Mouse (Mus musculus): ENCODE results near the gene Limk2. TPM values are rescaled to one million over a fixed set of nuclear protein-coding genes. Genes with fewer than 3 reads are reported as not detected.

Limk2 gene
- polyA plus RNA-seq, 1 experiment from 2014 or later = 74.8 TPM

- H3K27me3 ChIP-seq (ENCODE audit: control insufficient read depth, insufficient read depth, low read length) = no peaks in the 10 kb centered on the region
- no peak overlapping the region for H3K27ac ChIP-seq (ENCODE audit: low read depth, low read length)
- 87% methylated on average over 8 of the region's 8 CpGs for WGBS
- no peaks in the 10 kb centered on the region for H3K9me3 ChIP-seq (ENCODE audit: control insufficient read depth, low read length)
- no peaks in the 10 kb centered on the region for H3K36me3 ChIP-seq (ENCODE audit: control insufficient read depth, insufficient read depth, low read length)
- H3K4me1 ChIP-seq (replicated peaks; ENCODE audit: control insufficient read depth, insufficient read depth, low read length) = no peaks in the 10 kb centered on the region
- ATAC-seq (ENCODE audit: low FRiP score) (no peak), DNase-seq (ENCODE audit: low spot score) (no peak)
- no peak overlapping the region for H3K4me2 ChIP-seq (replicated peaks; ENCODE audit: low read depth, low read length)
- H3K4me3 ChIP-seq (ENCODE audit: low read depth, low read length) = no peak overlapping the region
- H3K9ac ChIP-seq (ENCODE audit: low read depth, low read length) = no peak overlapping the region
Observed at GRCm38 (mm10) chr11:3444875-3445274, 35.9 kb upstream of the Limk2 start.

- 99% methylated on average over 2 of the region's 2 CpGs for WGBS
- DNase-seq (ENCODE audit: low spot score) (no peak), ATAC-seq (ENCODE audit: low FRiP score) (no peak)
- Histone ChIP-seq H3K4me2 (replicated peaks; ENCODE audit: low read depth, low read length) (no peak overlapping the region), H3K4me1 (replicated peaks; ENCODE audit: control insufficient read depth, insufficient read depth, low read length) (no peaks in the 10 kb centered on the region), H3K9ac (ENCODE audit: low read depth, low read length) (no peak overlapping the region), H3K27me3 (ENCODE audit: control insufficient read depth, insufficient read depth, low read length) (no peaks in the 10 kb centered on the region), H3K27ac (ENCODE audit: low read depth, low read length) (no peak overlapping the region), H3K4me3 (ENCODE audit: low read depth, low read length) (no peak overlapping the region), H3K9me3 (ENCODE audit: control insufficient read depth, low read length) (no peaks in the 10 kb centered on the region), H3K36me3 (ENCODE audit: control insufficient read depth, insufficient read depth, low read length) (no peaks in the 10 kb centered on the region)
Observed at GRCm38 (mm10) chr11:3443091-3443490, 34.1 kb upstream of the Limk2 start.

- no peaks in the 10 kb centered on the region for H3K9me3 ChIP-seq (ENCODE audit: control insufficient read depth, low read length)
- H3K36me3 ChIP-seq (ENCODE audit: control insufficient read depth, insufficient read depth, low read length) = no peaks in the 10 kb centered on the region
- no peak overlapping the region for H3K9ac ChIP-seq (ENCODE audit: low read depth, low read length)
- no peak overlapping the region for H3K27ac ChIP-seq (ENCODE audit: low read depth, low read length)
- H3K27me3 ChIP-seq (ENCODE audit: control insufficient read depth, insufficient read depth, low read length) = no peaks in the 10 kb centered on the region
- ATAC-seq (ENCODE audit: low FRiP score) = no peak
- 89% methylated on average over 4 of the region's 4 CpGs for WGBS
- H3K4me1 ChIP-seq (replicated peaks; ENCODE audit: control insufficient read depth, insufficient read depth, low read length) = no peaks in the 10 kb centered on the region
- DNase-seq (ENCODE audit: low spot score) = no peak
- no peak overlapping the region for H3K4me3 ChIP-seq (ENCODE audit: low read depth, low read length)
- no peak overlapping the region for H3K4me2 ChIP-seq (replicated peaks; ENCODE audit: low read depth, low read length)
Observed at GRCm38 (mm10) chr11:3442677-3443076, 33.7 kb upstream of the Limk2 start.

- no peaks in the 10 kb centered on the region for H3K9me3 ChIP-seq (ENCODE audit: control insufficient read depth, low read length)
- H3K4me2 ChIP-seq (replicated peaks; ENCODE audit: low read depth, low read length) = no peak overlapping the region
- no peaks in the 10 kb centered on the region for H3K36me3 ChIP-seq (ENCODE audit: control insufficient read depth, insufficient read depth, low read length)
- H3K4me3 ChIP-seq (ENCODE audit: low read depth, low read length) = no peak overlapping the region
- no peak overlapping the region for H3K27ac ChIP-seq (ENCODE audit: low read depth, low read length)
- no peak overlapping the region for H3K9ac ChIP-seq (ENCODE audit: low read depth, low read length)
- ATAC-seq (ENCODE audit: low FRiP score) (no peak), DNase-seq (ENCODE audit: low spot score) (no peak)
- no peaks in the 10 kb centered on the region for H3K4me1 ChIP-seq (replicated peaks; ENCODE audit: control insufficient read depth, insufficient read depth, low read length)
- no peaks in the 10 kb centered on the region for H3K27me3 ChIP-seq (ENCODE audit: control insufficient read depth, insufficient read depth, low read length)
Observed at GRCm38 (mm10) chr11:3441696-3442443, 32.9 kb upstream of the Limk2 start.

- no peaks in the 10 kb centered on the region for H3K4me1 ChIP-seq (replicated peaks; ENCODE audit: control insufficient read depth, insufficient read depth, low read length)
- H3K27me3 ChIP-seq (ENCODE audit: control insufficient read depth, insufficient read depth, low read length) = no peaks in the 10 kb centered on the region
- no peaks in the 10 kb centered on the region for H3K36me3 ChIP-seq (ENCODE audit: control insufficient read depth, insufficient read depth, low read length)
- no peak overlapping the region for H3K9ac ChIP-seq (ENCODE audit: low read depth, low read length)
- no peak for ATAC-seq (ENCODE audit: low FRiP score)
- 92% methylated on average over 1 of the region's 1 CpGs for WGBS
- H3K27ac ChIP-seq (ENCODE audit: low read depth, low read length) = no peak overlapping the region
- no peak overlapping the region for H3K4me2 ChIP-seq (replicated peaks; ENCODE audit: low read depth, low read length)
- H3K9me3 ChIP-seq (ENCODE audit: control insufficient read depth, low read length) = no peaks in the 10 kb centered on the region
- H3K4me3 ChIP-seq (ENCODE audit: low read depth, low read length) = no peak overlapping the region
- no peak for DNase-seq (ENCODE audit: low spot score)
Observed at GRCm38 (mm10) chr11:3437621-3438020, 28.6 kb upstream of the Limk2 start.

- Histone ChIP-seq H3K9ac (ENCODE audit: low read depth, low read length) (no peak overlapping the region), H3K9me3 (ENCODE audit: control insufficient read depth, low read length) (no peaks in the 10 kb centered on the region), H3K4me2 (replicated peaks; ENCODE audit: low read depth, low read length) (no peak overlapping the region), H3K36me3 (ENCODE audit: control insufficient read depth, insufficient read depth, low read length) (no peaks in the 10 kb centered on the region), H3K27me3 (ENCODE audit: control insufficient read depth, insufficient read depth, low read length) (no peaks in the 10 kb centered on the region), H3K4me3 (ENCODE audit: low read depth, low read length) (no peak overlapping the region), H3K4me1 (replicated peaks; ENCODE audit: control insufficient read depth, insufficient read depth, low read length) (no peaks in the 10 kb centered on the region), H3K27ac (ENCODE audit: low read depth, low read length) (no peak overlapping the region)
- ATAC-seq (ENCODE audit: low FRiP score) (no peak), DNase-seq (ENCODE audit: low spot score) (no peak)
- 83% methylated on average over 4 of the region's 4 CpGs for WGBS
Observed at GRCm38 (mm10) chr11:3433809-3434208, 24.8 kb upstream of the Limk2 start.

GRCm38 (mm10) chr11:3431976-3432603 is 23.1 kb upstream of the Limk2 start:
- Histone ChIP-seq H3K4me1 (replicated peaks; ENCODE audit: control insufficient read depth, insufficient read depth, low read length) (no peaks in the 10 kb centered on the region), H3K27me3 (ENCODE audit: control insufficient read depth, insufficient read depth, low read length) (no peaks in the 10 kb centered on the region), H3K9me3 (ENCODE audit: control insufficient read depth, low read length) (no peaks in the 10 kb centered on the region), H3K36me3 (ENCODE audit: control insufficient read depth, insufficient read depth, low read length) (no peaks in the 10 kb centered on the region), H3K4me2 (replicated peaks; ENCODE audit: low read depth, low read length) (no peak overlapping the region), H3K27ac (ENCODE audit: low read depth, low read length) (no peak overlapping the region), H3K9ac (ENCODE audit: low read depth, low read length) (no peak overlapping the region), H3K4me3 (ENCODE audit: low read depth, low read length) (no peak overlapping the region)
- 96% methylated on average over 6 of the region's 6 CpGs for WGBS
- DNase-seq (ENCODE audit: low spot score) = no peak
- no peak for ATAC-seq (ENCODE audit: low FRiP score)

GRCm38 (mm10) chr11:3431515-3431914 is 22.5 kb upstream of the Limk2 start:
- Histone ChIP-seq H3K9ac (ENCODE audit: low read depth, low read length) (no peak overlapping the region), H3K27ac (ENCODE audit: low read depth, low read length) (no peak overlapping the region), H3K4me3 (ENCODE audit: low read depth, low read length) (no peak overlapping the region), H3K27me3 (ENCODE audit: control insufficient read depth, insufficient read depth, low read length) (no peaks in the 10 kb centered on the region), H3K9me3 (ENCODE audit: control insufficient read depth, low read length) (no peaks in the 10 kb centered on the region), H3K36me3 (ENCODE audit: control insufficient read depth, insufficient read depth, low read length) (no peaks in the 10 kb centered on the region), H3K4me2 (replicated peaks; ENCODE audit: low read depth, low read length) (no peak overlapping the region), H3K4me1 (replicated peaks; ENCODE audit: control insufficient read depth, insufficient read depth, low read length) (no peaks in the 10 kb centered on the region)
- WGBS = 95% methylated on average over 3 of the region's 3 CpGs
- ATAC-seq (ENCODE audit: low FRiP score) (no peak), DNase-seq (ENCODE audit: low spot score) (no peak)

GRCm38 (mm10) chr11:3428632-3429031 is 19.6 kb upstream of the Limk2 start:
- Histone ChIP-seq H3K4me3 (ENCODE audit: low read depth, low read length) (no peak overlapping the region), H3K27ac (ENCODE audit: low read depth, low read length) (no peak overlapping the region), H3K9me3 (ENCODE audit: control insufficient read depth, low read length) (no peaks in the 10 kb centered on the region), H3K9ac (ENCODE audit: low read depth, low read length) (no peak overlapping the region), H3K27me3 (ENCODE audit: control insufficient read depth, insufficient read depth, low read length) (no peaks in the 10 kb centered on the region), H3K36me3 (ENCODE audit: control insufficient read depth, insufficient read depth, low read length) (peaks cover 5% of the 10 kb centered on the region; the same call in 1 of the 2 replicates), H3K4me1 (replicated peaks; ENCODE audit: control insufficient read depth, insufficient read depth, low read length) (no peaks in the 10 kb centered on the region), H3K4me2 (replicated peaks; ENCODE audit: low read depth, low read length) (no peak overlapping the region)
- ATAC-seq (ENCODE audit: low FRiP score) (no peak), DNase-seq (ENCODE audit: low spot score) (no peak)
- 92% methylated on average over 7 of the region's 7 CpGs for WGBS

Data from hindbrain, embryonic 11.5 days (tissue).